Mouse (Mus musculus): ENCODE measurements around the gene Tekt5.

DNA sequence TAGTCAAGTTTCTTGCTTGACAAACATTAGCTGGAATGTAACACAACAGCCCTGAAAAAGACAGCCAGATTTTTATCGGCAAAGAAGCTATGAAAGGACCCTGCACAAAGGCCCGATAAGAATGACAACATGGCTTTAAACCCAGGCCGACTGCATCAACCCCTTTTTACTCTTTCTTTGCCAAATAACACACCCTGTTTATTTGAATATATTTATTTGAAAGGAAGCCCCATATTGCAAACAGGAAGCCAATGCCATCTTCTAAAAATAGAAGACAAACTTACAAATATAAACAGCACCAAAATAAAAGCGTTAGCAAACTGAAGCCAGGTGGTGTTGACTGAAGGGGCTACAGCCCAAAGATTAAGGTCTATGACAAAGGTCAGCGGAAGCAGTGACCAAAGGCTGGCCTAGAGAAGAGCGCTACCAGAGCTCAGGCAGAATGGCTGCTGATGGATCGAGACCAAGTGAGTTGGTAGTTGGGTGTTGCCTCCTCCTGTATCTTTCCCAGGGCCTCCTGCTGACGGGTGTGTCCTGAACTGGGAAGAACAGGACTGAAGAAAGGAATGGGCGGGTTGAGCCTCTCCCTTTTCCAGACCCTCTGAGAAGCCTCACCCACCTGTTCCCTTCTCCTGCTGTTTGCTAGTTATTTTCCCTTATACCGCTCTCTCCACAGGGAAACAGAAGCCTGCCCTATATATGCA lies 78.6 kb downstream of the Tekt5 start:
- TF ChIP-seq CTCF (IDR thresholded peaks at IDR 0.05; ENCODE audit: borderline replicate concordance, insufficient read depth, low read length) (no peak), POLR2A (IDR thresholded peaks at IDR 0.05; ENCODE audit: low read depth, low read length) (no peak)
